Mouse (Mus musculus) embryonic facial prominence, embryonic 12.5 days (tissue): ENCODE measurements around the gene Epha6. TPM values are rescaled to one million over a fixed set of nuclear protein-coding genes. Genes with fewer than 3 reads are reported as not detected.

Experiments used
- ATAC-seq: fragments of 200-750 bp; cut with Nextera tagmentation; 2 replicates; pipeline ENCODE4 v1.8.0; 2017; ENCODE audit not compliant: insufficient number of reproducible peaks, insufficient read depth, low FRiP score, low TSS enrichment
- H3K27ac ChIP-seq: fragments of 300-500 bp; sonication (generic); 2 replicates; pipeline ENCODE4 v1.5.1; 2016; ENCODE audit warnings: mild to moderate bottlenecking
- H3K27me3 ChIP-seq: fragments of 300-500 bp; sonication (generic); 2 replicates; pipeline ENCODE4 v1.6.1; 2016; ENCODE audit warnings: mild to moderate bottlenecking, moderate library complexity
- H3K36me3 ChIP-seq: fragments of 300-500 bp; sonication (generic); 2 replicates; pipeline ENCODE4 v1.6.1; 2016; ENCODE audit warnings: mild to moderate bottlenecking
- H3K4me1 ChIP-seq: fragments of 300-500 bp; sonication (generic); 2 replicates; pipeline ENCODE4 v1.6.1; 2016
- H3K4me2 ChIP-seq: fragments of 300-500 bp; sonication (generic); replicated peaks from 2 replicates; pipeline ENCODE4 v1.6.1; 2016; ENCODE audit warnings: mild to moderate bottlenecking, moderate library complexity
- H3K4me3 ChIP-seq: fragments of 300-500 bp; sonication (generic); 2 replicates; pipeline ENCODE4 v1.5.1; 2016; ENCODE audit warnings: mild to moderate bottlenecking
- H3K9ac ChIP-seq: fragments of 300-500 bp; sonication (generic); 2 replicates; pipeline ENCODE4 v1.6.1; 2016; ENCODE audit warnings: mild to moderate bottlenecking, moderate library complexity
- H3K9me3 ChIP-seq: fragments of 300-500 bp; sonication (generic); 2 replicates; pipeline ENCODE4 v1.6.1; 2016; ENCODE audit warnings: mild to moderate bottlenecking, moderate library complexity
- WGBS: fragments of 180-500 bp; shearing (Covaris S2); methylation state at CpG from one replicate; pipeline ENCODE4 v1.1.7; 2016; 5-methylcytosine and 5-hydroxymethylcytosine counted together
- polyA plus RNA-seq: library from polyadenylated mRNA; unstranded; fragments of >200 nt; fragmentation: Nextera tagmentation; extraction: Ambion mirVana; gene quantifications from 2 replicates; pipeline ENCODE4 v1.2.1, GENCODE M21; 2016

Gene Epha6
- polyA plus RNA-seq, 1 experiment from 2014 or later: 2.3 TPM

GRCm38 (mm10) chr16:60475776-60476175, 129.6 kb downstream of the Epha6 start:
- Histone ChIP-seq H3K4me1 (no peaks in the 10 kb centered on the region), H3K4me3 (no peak overlapping the region), H3K4me2 (no peak overlapping the region), H3K9ac (no peak overlapping the region), H3K27ac (no peak overlapping the region), H3K27me3 (no peaks in the 10 kb centered on the region), H3K36me3 (no peaks in the 10 kb centered on the region), H3K9me3 (no peaks in the 10 kb centered on the region)
- no peak for ATAC-seq

- no peak overlapping the region for H3K9ac ChIP-seq
- H3K36me3 ChIP-seq: no peaks in the 10 kb centered on the region
- H3K9me3 ChIP-seq: no peaks in the 10 kb centered on the region
- no peak overlapping the region for H3K27ac ChIP-seq
- H3K4me3 ChIP-seq: no peak overlapping the region
- no peak for ATAC-seq
- WGBS: 75% methylated on average over 7 of the region's 7 CpGs
- no peaks in the 10 kb centered on the region for H3K4me1 ChIP-seq
- no peak overlapping the region for H3K4me2 ChIP-seq
- no peaks in the 10 kb centered on the region for H3K27me3 ChIP-seq
These were observed 137.0 kb downstream of the Epha6 start for GRCm38 (mm10) chr16:60468200-60468785.

DNA sequence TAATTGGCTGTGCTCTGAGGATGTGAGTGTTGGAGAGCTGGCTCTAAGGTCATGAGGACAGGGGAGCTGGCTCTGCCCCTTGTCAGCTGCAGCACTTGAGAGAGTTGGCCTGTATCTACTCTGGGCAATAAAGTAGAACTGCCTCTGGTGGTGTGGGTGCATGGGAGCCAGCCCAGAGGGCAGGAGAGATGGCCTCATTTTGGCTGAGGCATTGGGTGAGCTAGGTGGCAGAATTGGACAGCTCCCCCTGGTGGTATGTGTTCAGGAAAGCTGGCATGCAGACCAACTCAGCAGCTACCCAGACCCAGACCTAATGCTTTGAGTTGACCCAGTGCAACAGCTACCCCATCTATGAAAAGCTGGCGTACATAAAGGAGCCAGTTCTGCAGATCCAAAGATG, 170.0 kb downstream of the Epha6 start:
- no peaks in the 10 kb centered on the region for H3K27me3 ChIP-seq
- WGBS: 75% methylated on average over 1 of the region's 1 CpGs
- no peak for ATAC-seq
- H3K36me3 ChIP-seq: no peaks in the 10 kb centered on the region
- no peak overlapping the region for H3K9ac ChIP-seq
- no peak overlapping the region for H3K4me2 ChIP-seq
- no peaks in the 10 kb centered on the region for H3K9me3 ChIP-seq
- no peak overlapping the region for H3K4me3 ChIP-seq
- no peak overlapping the region for H3K27ac ChIP-seq
- no peaks in the 10 kb centered on the region for H3K4me1 ChIP-seq

- Histone ChIP-seq H3K9me3 (no peaks in the 10 kb centered on the region), H3K9ac (no peak overlapping the region), H3K27me3 (no peaks in the 10 kb centered on the region), H3K4me1 (no peaks in the 10 kb centered on the region), H3K36me3 (no peaks in the 10 kb centered on the region), H3K27ac (no peak overlapping the region), H3K4me3 (no peak overlapping the region), H3K4me2 (no peak overlapping the region)
- 80% methylated on average over 1 of the region's 1 CpGs for WGBS
- ATAC-seq: no peak
These were observed 171.1 kb downstream of the Epha6 start for GRCm38 (mm10) chr16:60434241-60434640.

GRCm38 (mm10) chr16:60395306-60395705, 210.0 kb downstream of the Epha6 start:
- H3K4me2 ChIP-seq: no peak overlapping the region
- no peaks in the 10 kb centered on the region for H3K4me1 ChIP-seq
- ATAC-seq: no peak
- WGBS: 46% methylated on average over 3 of the region's 3 CpGs
- H3K9me3 ChIP-seq: no peaks in the 10 kb centered on the region
- H3K27ac ChIP-seq: no peak overlapping the region
- no peaks in the 10 kb centered on the region for H3K36me3 ChIP-seq
- no peak overlapping the region for H3K4me3 ChIP-seq
- no peak overlapping the region for H3K9ac ChIP-seq
- H3K27me3 ChIP-seq: no peaks in the 10 kb centered on the region

GRCm38 (mm10) chr16:60392961-60393360, 212.4 kb downstream of the Epha6 start:
- Histone ChIP-seq H3K9me3 (no peaks in the 10 kb centered on the region), H3K27me3 (no peaks in the 10 kb centered on the region), H3K36me3 (no peaks in the 10 kb centered on the region), H3K4me3 (no peak overlapping the region), H3K4me2 (no peak overlapping the region), H3K9ac (no peak overlapping the region), H3K4me1 (no peaks in the 10 kb centered on the region), H3K27ac (no peak overlapping the region)
- ATAC-seq: no peak

- H3K27me3 ChIP-seq: no peaks in the 10 kb centered on the region
- no peak overlapping the region for H3K4me3 ChIP-seq
These were observed 230.2 kb downstream of the Epha6 start for GRCm38 (mm10) chr16:60375147-60375546.

DNA sequence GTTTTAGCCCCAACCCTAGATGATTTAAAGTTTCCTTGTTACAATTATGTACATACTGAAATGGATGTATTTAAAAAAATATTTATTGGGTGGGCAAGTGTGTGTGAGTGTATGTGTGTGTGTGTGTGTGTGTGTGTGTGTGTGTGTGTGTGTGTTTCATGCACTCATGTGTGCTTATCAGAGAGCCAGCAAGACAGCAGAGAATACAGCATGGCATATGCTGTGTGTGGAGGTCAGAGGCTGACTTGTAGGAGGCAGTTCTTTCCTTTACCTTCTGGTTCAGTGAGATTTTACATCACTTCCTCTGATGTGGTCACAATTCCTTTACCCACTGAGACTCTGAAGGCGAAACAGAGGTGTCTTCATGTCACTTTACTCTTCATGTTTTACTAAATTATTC, 321.4 kb downstream of the Epha6 start:
- no peak for ATAC-seq
- no peaks in the 10 kb centered on the region for H3K9me3 ChIP-seq
- 65% methylated on average over 1 of the region's 1 CpGs for WGBS

More at GRCm38 (mm10) chr16:60375147-60375546, 230.2 kb downstream of the Epha6 start:
- Histone ChIP-seq H3K36me3 (no peaks in the 10 kb centered on the region), H3K27ac (no peak overlapping the region), H3K9ac (no peak overlapping the region), H3K4me1 (no peaks in the 10 kb centered on the region), H3K9me3 (no peaks in the 10 kb centered on the region), H3K4me2 (no peak overlapping the region)
- no peak for ATAC-seq

DNA sequence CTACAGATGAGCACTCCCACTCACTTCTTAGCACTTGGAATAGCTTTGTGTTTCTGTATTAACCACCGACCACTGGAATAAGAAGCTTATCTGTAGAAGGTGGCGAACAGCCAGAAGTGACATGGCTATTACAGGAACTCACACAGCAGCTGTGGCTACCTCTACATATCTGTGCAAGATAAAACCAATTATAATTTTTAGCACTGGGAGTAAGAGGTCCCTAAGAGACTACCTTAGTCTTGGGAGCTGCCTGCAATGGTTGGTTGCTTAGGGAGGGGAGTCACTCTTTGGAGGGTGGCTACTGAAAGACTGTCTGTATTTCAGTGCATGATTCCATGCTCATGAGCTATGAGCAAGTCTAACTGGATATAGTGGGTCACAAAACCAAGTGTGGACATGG, 331.2 kb downstream of the Epha6 start:
- no peak for ATAC-seq

More for the DNA sequence above, 321.4 kb downstream of the Epha6 start:
- no peaks in the 10 kb centered on the region for H3K4me1 ChIP-seq
- no peak overlapping the region for H3K4me3 ChIP-seq
- no peak overlapping the region for H3K9ac ChIP-seq
- no peak overlapping the region for H3K4me2 ChIP-seq
- no peaks in the 10 kb centered on the region for H3K27me3 ChIP-seq
- H3K36me3 ChIP-seq: no peaks in the 10 kb centered on the region
- H3K27ac ChIP-seq: no peak overlapping the region

GRCm38 (mm10) chr16:60266367-60267351, 338.7 kb downstream of the Epha6 start:
- WGBS: 71% methylated on average over 9 of the region's 9 CpGs
- Histone ChIP-seq H3K36me3 (no peaks in the 10 kb centered on the region), H3K4me1 (no peaks in the 10 kb centered on the region), H3K4me3 (no peak overlapping the region), H3K27ac (no peak overlapping the region), H3K9ac (no peak overlapping the region), H3K9me3 (no peaks in the 10 kb centered on the region), H3K27me3 (no peaks in the 10 kb centered on the region), H3K4me2 (no peak overlapping the region)
- no peak for ATAC-seq

More for the DNA sequence above, 331.2 kb downstream of the Epha6 start:
- no peaks in the 10 kb centered on the region for H3K4me1 ChIP-seq
- H3K9ac ChIP-seq: no peak overlapping the region
- WGBS: 91% methylated on average over 2 of the region's 2 CpGs
- H3K36me3 ChIP-seq: no peaks in the 10 kb centered on the region
- no peak overlapping the region for H3K4me2 ChIP-seq
- H3K9me3 ChIP-seq: no peaks in the 10 kb centered on the region
- no peaks in the 10 kb centered on the region for H3K27me3 ChIP-seq
- H3K27ac ChIP-seq: no peak overlapping the region
- H3K4me3 ChIP-seq: no peak overlapping the region

GRCm38 (mm10) chr16:60264719-60265508, 340.4 kb downstream of the Epha6 start:
- no peaks in the 10 kb centered on the region for H3K9me3 ChIP-seq
- no peak overlapping the region for H3K4me3 ChIP-seq
- H3K27ac ChIP-seq: no peak overlapping the region
- no peaks in the 10 kb centered on the region for H3K36me3 ChIP-seq
- no peaks in the 10 kb centered on the region for H3K4me1 ChIP-seq
- no peaks in the 10 kb centered on the region for H3K27me3 ChIP-seq
- H3K9ac ChIP-seq: no peak overlapping the region
- H3K4me2 ChIP-seq: no peak overlapping the region
- ATAC-seq: no peak
- WGBS: 77% methylated on average over 6 of the region's 6 CpGs
